Mouse (Mus musculus): ENCODE measurements around the gene Sgcd. TPM values are rescaled to one million over a fixed set of nuclear protein-coding genes. Genes with fewer than 3 reads are reported as not detected.

Sgcd gene
- total RNA-seq, 2 experiments from 2014 or later = 55.7 to 59.8 TPM

DNA sequence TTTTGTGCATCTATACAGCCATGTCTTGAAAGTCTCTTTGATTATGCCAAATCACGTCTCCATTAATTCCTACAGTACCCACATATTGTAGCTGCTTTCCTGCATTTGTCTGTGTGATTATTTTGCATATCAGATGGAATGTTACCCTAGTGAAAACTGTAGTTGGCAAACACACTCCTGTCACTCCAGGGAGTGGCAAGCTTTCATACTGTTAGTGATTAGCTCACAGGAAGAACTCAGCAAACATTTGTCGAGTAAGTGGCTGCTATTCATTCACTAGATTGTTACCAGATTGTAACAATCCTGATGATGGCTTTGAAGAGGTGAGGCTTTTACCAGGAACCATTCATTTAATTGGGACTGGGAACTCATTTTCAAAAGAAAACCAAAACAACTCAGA, 645.3 kb downstream of the Sgcd start:
- intact Hi-C loops (cut with DNase I; ENCODE audit: low total_unique reads) = no loop called here
- no peak for DNase-seq

DNA sequence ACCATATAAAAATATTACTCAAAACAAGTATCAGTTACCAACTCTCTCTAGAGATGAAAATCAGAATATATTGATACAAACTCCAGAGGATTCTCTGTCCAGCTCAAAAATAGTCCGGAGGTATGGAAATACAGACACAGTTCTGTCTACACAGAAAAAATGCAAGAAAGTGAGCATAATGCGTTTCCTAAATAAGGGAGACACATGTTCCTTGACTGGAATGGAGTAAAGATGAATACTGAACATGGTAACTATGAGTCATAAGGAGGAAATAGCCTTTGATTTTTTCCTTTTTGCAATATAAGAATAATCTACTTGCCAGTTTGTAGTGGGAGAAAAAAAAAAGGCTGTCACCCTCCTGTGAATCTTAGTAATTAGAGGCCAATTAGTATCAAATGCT, 655.1 kb downstream of the Sgcd start:
- intact Hi-C loops (cut with DNase I; ENCODE audit: low total_unique reads) = no loop called here
- no peak for DNase-seq

DNA sequence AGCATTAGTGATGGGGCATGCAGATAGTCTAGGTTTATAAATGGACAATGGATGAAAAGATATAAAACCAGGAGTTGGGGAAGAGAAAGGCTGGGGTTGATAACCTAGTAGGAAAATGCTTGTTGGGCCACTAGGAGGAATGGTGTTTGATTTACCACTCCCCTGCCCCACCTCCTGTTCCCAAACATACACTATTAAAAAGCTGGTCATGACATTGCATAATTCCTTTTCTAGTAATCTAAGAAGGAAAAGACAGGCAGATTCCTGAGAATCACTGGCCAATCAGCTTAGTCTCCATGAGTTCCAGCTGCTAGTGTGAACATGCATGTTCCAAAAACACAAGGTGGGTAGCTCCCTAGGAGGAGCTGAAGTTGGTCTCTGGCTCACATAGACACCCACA, 683.2 kb downstream of the Sgcd start:
- DNase-seq = no peak
- intact Hi-C loops (cut with DNase I; ENCODE audit: low total_unique reads) = no loop called here

DNA sequence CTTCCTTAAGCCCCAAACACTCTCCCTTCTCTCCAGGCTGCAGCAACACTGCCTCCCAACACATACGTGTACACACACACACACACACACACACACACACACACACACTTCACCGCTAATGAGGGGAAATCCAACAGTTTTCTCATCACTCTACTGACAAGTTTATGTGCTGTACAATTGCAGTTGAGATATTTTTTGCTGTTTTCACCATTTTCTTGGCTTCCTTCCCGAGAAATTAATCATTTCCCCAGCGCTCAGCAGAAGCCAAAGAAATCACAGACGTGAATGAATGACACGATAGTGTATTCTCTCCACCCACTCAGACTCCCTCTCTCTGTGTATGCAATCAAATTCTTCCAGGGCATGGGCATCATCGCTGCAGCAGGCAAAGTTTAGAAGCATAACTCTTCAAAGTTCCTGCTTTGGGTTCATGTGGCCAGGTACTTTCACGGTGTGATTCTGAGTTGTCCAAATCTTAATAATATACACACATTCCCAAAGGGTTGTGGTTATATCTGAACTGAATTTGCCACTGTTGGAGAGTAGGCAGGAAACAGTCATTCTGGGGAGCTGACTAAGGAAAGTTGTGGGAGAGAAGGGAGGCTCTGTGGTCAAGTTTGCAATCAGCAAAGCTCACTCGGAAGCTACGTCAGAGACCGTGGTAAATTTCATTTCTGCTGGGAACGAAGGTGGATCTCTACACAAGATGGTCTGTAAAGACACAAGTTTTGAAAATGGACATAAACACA, 683.9 kb downstream of the Sgcd start:
- no peak for DNase-seq
- intact Hi-C loops (cut with DNase I; ENCODE audit: low total_unique reads) = no loop called here

DNA sequence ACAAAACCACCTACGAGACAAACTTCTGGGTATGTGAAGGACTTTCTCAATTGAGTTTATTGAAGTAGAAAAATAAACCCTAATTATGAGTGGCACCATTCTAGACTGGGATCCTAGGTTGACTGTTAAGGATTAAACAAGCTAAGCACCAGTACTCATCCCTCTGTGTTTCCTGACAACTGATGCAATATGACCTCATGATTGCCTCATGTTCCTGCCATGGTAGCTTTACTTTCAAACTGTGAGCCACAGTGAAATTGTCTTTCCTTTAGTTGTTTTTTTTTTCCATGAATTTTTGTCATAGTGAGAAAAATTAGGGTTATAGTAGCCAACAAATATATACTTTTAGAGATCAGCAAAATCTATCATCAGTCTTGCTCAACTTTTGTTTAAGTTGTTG, 689.0 kb downstream of the Sgcd start:
- intact Hi-C loops (cut with DNase I; ENCODE audit: low total_unique reads) = no loop called here
- DNase-seq = no peak

DNA sequence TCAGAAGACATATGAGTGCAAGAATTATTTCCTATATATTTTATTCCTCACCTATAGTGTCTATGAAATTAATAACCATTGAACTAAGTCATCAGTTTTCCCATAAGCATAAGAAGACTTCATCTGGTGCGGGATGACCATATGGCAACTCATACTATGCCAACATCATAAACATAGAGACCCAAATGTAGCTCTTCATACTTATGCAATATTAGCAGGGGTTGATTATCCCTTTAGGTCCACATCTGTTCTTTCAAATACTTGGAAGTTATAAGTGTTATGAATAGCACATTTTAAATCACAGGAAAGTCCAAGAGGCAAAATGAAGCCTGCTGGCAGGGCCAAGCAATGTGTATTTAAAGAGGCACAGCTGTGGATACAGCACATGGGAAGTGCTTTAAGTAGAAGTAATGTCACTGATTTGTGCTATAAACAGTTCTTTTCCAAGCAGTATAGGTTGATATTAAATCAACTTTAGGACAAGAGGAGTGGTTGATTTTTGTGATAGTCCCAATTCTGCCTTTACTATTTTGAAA, 690.9 kb downstream of the Sgcd start:
- intact Hi-C loops (cut with DNase I; ENCODE audit: low total_unique reads) = no loop called here
- DNase-seq = no peak

DNA sequence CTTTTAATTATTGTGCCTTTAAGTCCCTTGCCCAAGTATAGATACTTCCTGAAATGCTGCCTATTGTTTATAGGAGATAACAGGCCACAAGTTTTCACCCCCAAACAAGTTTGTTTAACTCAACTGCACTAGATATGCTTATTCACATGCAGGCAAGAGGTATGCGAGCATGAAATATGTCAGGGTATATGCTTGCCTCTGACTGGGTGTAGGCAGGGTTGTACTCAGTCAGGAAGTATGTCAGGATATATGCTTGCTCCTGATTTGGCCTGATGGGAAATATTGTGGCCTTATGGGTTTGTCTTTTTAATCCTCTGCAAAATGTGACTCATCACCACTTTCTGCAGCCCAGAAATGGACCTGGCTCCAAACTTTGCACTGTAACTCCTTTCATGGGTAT, 694.0 kb downstream of the Sgcd start:
- no peak for DNase-seq
- intact Hi-C loops (cut with DNase I; ENCODE audit: low total_unique reads) = no loop called here

DNA sequence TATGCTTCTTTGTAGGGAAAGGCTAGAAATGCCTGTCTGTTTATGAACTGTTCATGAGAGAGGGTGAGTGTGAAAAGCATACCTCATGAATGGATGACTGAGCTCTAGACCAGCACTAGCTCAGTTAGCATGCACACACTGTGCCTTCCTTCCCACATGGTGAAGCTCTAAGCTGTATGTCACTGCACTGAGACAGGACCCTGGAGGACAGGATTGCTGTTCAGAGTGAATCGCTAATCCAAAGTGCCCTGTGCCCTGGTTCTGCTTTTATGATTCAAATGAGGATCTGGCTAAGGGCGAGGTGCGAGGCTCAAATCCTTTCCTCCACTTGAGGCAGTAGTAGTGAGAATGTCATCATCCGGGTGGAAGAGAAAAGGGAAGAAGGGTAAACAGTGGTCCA, 712.2 kb downstream of the Sgcd start:
- DNase-seq = no peak
- intact Hi-C loops (cut with DNase I; ENCODE audit: low total_unique reads) = no loop called here

DNA sequence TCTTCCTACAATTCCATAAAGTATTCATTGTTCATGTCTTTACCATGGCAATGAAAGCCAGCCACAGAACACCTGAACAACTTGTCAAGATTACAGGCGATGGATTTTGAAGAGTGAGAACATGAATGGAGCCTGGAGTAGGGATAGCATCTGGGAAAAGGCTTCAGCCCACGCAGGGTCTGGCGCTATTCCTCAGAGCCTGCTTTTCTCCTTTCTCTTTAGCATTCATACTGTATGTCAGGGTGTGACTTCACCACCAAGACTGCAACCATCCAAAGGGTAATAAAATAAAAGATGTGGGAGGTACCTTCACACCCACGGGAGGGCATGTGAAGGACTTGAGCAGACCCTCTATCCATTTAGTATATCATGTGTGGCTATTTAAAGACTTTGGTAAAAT, 720.2 kb downstream of the Sgcd start:
- DNase-seq = no peak
- intact Hi-C loops (cut with DNase I; ENCODE audit: low total_unique reads) = no loop called here

DNA sequence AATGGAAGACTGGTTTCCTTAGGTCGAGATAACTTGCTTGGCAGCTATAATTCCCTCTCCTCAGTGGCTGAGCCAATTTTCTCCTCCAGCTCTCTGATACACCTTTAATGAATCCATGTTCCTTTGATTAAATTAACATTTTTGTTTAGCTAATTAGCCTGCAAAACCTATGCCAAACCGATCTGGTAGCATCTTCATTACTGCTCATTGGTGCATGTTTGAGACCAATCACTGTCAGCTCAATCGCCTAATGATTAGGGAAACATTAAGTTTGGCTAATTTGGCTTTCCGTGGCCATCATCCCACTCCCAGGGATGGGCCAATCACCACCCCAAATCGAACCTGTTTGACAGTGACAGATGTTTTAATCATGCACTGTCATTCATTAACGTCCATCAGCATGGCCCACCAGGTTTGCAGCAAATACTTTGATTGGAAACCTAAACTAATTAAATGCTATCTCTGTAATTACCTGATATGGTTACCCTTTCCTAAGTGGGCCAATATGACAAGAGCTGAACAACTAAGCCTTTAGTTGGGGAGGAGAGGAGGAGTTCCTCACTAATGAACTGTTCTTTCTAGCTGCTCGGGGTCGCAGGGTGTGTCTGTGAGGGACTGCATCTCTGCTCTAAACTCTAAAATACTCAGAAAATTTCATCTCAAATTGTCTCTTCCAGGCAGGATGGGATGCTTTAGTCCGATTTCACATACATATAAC, 724.3 kb downstream of the Sgcd start:
- intact Hi-C loops (cut with DNase I; ENCODE audit: low total_unique reads) = no loop called here
- DNase-seq = no peak

DNA sequence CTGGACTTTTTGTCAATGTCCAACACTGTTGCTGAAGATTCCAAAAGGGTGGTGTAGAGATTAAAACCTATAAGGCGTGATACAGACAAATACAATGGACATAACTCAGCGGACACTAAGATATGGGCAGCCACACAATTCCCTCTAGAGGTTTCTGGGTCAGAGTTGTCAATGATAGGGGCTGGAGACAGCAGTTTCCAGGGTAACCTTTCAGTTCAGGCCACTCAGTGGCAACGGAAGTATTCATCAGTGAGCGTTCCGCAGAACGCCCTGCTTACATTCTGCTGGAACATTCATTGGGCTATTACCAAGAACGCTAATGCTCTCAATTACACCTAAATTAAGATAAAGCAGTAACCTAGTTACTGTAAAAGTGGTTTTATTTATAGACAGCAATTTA, 738.5 kb downstream of the Sgcd start:
- DNase-seq = no peak
- intact Hi-C loops (cut with DNase I; ENCODE audit: low total_unique reads) = no loop called here

DNA sequence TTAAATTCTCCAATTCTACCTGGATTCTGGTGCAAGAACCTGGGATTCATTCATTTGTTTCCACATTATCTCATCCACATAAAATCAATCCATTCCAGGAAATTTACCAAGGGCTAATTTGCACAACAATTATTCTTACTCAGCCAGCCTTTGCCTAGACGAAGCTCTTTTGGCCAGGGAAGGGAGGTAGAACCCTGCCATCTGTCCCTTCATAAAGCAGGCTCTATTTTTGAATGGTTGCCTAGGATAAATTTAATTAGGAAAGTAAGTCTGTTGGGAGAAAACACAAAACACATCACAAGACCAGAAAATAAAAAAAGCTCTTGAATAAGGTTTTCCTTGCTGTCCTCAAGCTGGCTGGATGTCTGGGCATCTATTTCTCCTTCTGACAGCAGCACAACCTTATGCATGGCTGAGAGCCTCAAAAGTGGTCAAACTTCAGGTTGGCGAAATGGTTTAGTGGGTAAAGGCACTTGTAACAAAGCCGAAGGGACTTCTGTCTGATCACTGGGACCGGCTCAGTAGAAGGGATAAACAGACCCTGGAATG, 740.4 kb downstream of the Sgcd start:
- no peak for DNase-seq
- intact Hi-C loops (cut with DNase I; ENCODE audit: low total_unique reads) = no loop called here

DNA sequence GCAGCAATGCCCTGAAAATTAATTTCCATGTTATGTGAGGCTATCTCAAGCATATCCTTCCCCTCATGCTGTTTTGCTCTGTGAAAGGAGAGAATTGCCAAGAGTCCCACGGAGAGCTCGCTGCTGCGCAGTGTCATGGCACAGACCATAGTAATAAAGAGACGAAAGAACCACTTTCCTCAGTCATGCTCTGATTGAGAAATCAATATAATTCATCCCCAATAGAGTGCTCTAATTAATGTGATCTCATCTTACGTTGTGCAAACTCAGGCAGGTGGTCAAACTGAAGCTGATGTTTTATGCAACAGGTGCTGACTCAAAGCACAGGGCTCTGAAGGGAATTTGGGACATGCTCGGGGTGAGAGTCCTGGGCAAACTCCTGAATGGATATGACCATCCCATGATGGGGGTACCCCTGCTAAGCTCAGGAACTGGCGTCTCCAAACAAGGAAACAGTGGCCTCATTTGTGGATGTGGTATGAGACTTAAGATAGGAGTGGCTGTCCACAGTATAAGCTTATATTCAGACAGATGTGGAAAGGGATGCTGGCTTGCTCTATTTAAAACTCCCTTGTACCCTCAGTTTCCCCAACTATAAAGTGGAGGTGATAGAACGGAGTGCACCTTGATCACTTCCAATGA, 740.9 kb downstream of the Sgcd start:
- intact Hi-C loops (cut with DNase I; ENCODE audit: low total_unique reads) = no loop called here
- DNase-seq = no peak

DNA sequence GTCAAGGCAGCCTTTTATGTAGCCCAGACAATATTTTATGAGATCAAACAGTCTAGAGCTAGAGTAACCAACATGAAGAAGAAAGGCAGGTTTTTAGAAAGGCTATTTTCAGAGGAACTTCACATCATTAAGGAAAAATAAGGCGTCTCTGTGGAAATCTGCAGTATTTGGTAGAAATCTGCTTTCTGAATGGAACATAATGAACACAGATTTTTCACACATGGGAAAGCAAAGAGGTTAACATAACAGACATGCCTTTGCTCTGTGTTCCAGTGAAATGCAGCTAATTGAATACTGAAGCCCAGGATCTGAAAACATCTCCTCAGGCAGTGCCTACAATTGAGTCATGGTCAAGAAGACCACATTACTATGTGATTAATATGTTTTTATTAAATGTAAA, 746.4 kb downstream of the Sgcd start:
- intact Hi-C loops (cut with DNase I; ENCODE audit: low total_unique reads) = no loop called here
- no peak for DNase-seq

DNA sequence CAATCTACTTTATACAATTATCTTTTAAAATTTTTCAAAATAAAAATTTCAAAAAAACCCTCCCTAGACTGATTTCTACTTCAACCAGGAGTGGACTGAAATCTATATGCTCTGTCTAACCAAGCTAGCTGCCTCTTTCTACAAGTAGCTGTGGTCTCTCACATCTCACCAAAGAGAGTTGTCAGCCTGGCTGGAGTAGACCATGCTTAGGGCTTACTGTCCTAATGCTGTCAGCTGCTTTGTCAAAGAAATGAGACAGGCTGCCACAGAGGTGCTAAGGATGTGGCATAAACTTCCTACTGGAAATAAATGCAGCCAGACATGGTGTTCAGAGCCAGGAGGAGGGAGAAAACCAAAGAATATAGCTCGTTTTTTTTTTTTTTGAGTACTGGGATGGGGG, 760.5 kb downstream of the Sgcd start:
- intact Hi-C loops (cut with DNase I; ENCODE audit: low total_unique reads) = no loop called here
- no peak for DNase-seq

DNA sequence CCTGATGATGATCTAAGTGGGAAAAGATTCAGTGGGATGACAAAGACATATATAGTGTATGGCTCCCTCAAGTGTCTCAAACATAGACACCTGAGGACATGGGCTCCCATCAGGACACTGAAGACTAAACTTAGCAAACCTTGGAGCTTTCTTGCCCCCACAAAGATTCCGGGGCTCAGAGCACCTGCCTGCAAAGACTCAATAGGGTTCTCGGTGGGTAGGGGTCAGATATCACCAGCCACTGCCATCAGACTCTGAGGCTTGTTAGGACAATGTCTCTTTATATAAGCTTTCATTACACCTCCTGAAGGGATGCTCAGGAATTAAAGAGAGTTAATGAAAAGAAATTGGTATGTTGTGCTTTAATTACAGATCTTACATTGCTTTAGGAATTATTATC, 764.6 kb downstream of the Sgcd start:
- DNase-seq = no peak
- intact Hi-C loops (cut with DNase I; ENCODE audit: low total_unique reads) = no loop called here

DNA sequence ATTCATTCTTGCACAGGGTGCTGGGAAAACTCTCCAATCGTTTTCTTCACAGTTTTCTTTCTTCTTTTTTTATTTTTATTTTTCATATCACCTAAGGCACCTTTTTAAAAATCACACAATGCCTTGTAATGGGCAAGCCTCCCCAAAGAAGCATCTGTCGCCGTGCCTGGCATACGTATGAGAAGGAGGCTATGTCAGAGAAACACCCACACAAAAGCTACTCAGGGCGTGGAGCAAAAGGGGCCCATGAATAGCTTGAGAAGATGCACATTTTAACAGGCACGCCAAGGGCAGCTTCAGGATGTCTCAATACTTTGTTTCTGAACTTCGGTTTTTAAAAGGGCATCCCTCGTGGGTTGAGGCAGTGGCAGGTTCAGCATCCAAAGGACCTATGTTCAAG, 777.2 kb downstream of the Sgcd start:
- no peak for DNase-seq
- intact Hi-C loops (cut with DNase I; ENCODE audit: low total_unique reads) = no loop called here

DNA sequence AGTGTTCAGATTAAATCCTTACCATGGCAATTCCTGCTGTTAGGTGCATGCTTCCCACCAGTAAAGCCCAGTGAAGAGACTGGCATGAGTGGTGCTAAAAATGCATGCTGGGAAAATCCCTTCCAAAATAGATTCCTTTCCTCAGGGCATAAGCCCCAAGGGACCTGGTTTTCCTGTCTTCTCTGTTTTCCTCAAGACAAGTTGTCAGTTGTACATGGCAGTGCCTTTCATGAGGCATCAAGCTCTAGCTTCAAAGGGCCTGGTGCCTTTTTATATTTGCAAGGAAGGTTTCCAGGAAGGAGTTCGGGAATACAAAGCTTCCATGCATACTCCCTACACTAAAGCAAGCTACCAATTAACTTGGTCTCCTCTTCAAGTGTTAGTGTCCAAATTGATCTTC, 782.3 kb downstream of the Sgcd start:
- intact Hi-C loops (cut with DNase I; ENCODE audit: low total_unique reads) = no loop called here
- DNase-seq = no peak

DNA sequence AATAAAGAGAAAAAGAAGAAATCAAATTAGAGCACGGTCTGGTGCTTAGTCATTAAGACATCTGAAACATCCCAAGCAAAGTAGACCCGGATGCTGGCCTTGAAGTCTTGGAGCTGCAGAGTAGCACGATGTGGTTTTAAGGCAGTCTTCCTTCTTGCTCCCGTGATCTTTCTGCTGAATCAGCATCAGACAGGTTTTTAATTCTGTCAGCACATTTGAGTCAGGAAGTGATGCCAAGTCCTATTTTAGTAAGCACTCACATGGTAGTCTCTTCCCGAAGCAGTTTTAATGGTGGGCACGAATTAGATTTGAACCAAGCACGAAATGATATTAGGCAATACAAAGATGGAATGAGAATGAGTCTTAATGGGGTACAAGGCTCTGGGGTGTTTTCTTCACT, 789.7 kb downstream of the Sgcd start:
- DNase-seq = no peak
- intact Hi-C loops (cut with DNase I; ENCODE audit: low total_unique reads) = no loop called here

DNA sequence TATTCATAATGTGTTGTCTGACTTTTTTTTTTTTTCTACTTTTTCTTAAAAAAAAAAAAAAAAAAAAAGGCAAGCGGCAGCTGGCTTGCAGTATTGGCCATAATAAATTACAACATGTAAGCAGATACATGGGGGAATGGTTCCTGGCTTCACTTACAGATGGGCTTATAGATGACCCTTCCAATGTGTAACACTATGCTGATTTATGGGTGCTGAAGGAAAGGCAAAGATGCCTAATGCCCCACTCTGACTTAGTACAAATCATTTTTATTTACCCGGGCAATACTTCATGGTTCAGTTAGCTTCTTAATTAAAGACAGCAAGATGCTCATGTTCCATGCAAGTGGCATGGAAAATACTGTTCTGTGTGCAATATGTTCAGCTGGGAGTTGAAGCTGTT, 800.2 kb downstream of the Sgcd start:
- no peak for DNase-seq
- intact Hi-C loops (cut with DNase I; ENCODE audit: low total_unique reads) = no loop called here

DNA sequence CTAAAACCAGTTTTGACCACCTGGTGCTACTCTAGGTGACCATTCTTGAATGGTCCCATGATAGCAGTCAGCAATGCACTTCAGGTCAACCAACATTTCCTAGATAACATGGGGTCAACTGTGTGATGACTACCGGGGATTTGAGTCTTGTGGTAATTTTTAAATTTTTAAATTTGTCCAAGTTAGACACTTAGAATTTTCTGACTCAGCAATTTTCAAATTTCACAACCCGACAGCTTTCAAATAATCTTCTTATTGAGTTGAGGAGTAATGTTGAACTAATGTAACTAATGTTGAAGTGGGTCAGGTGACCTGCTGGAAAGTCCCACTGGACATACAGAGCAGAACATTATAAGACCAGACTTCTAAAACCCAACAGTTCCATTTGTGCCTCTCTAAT, 813.8 kb downstream of the Sgcd start:
- DNase-seq = no peak
- intact Hi-C loops (cut with DNase I; ENCODE audit: low total_unique reads) = no loop called here

Data from gastrocnemius, postnatal 14 days (tissue).